Mouse (Mus musculus): ENCODE data around the gene Gm10128. TPM values are rescaled to one million over a fixed set of nuclear protein-coding genes. Genes with fewer than 3 reads are reported as not detected.
"Not testable (repeated sequence)": the region's sequence is repeated elsewhere in the genome, so short reads cannot be mapped to it uniquely, and the experiment has no call there.

The Gm10128 gene
- total RNA-seq (2014; rRNA removed) (not detected in 2 replicates), polyA plus RNA-seq (2015; fragmentation: Nextera tagmentation; extraction: Ambion mirVana) (not detected in 2 replicates)

- H3K27me3 ChIP-seq (ENCODE audit: insufficient read depth, low read length); DNase-seq (ENCODE audit: low spot score); ATAC-seq (ENCODE audit: low FRiP score); H3K4me3 ChIP-seq (ENCODE audit: low read depth, low read length); H3K4me1 ChIP-seq (ENCODE audit: insufficient read depth, low read length); H3K9ac ChIP-seq (replicated peaks; ENCODE audit: low read length, poor library complexity, severe bottlenecking); H3K9me3 ChIP-seq (ENCODE audit: low read length); H3K36me3 ChIP-seq (ENCODE audit: insufficient read depth, low read length); H3K4me2 ChIP-seq (ENCODE audit: low read depth, low read length, poor library complexity, severe bottlenecking); H3K27ac ChIP-seq (ENCODE audit: low read depth, low read length): not testable (repeated sequence)
- WGBS, result no CpG with 5 or more reads among the region's 2 CpGs
These were observed at the start of gene Gm10128 for GRCm38 (mm10) chr14:7643872-7644271. Gene Gm10128, minus strand, starts transcription at chr14:7643972.

DNA sequence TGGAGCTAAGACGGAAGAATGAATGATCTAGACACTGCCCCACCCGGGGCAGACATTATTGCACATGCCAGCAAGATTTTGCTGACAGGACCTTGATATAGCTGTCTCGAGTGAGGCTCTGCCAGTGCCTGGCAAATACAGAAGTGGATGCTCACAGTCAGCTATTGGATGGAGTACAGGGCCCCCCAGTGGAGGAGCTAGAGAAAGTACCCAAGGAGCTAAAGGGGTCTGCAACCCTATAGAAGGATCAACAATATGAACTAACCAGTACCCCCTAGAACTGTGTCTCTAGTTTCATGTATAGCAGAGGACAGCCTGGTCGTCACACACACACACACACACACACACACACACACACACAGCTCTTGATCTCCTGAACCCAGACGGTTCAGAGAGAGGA lies 37.4 kb upstream of the Gm10128 start:
- H3K27ac ChIP-seq (ENCODE audit: low read depth, low read length); DNase-seq (ENCODE audit: low spot score); H3K4me1 ChIP-seq (ENCODE audit: insufficient read depth, low read length); ATAC-seq (ENCODE audit: low FRiP score); H3K4me2 ChIP-seq (ENCODE audit: low read depth, low read length, poor library complexity, severe bottlenecking); H3K36me3 ChIP-seq (ENCODE audit: insufficient read depth, low read length); H3K27me3 ChIP-seq (ENCODE audit: insufficient read depth, low read length); H3K4me3 ChIP-seq (ENCODE audit: low read depth, low read length); H3K9me3 ChIP-seq (ENCODE audit: low read length); H3K9ac ChIP-seq (replicated peaks; ENCODE audit: low read length, poor library complexity, severe bottlenecking): not testable (repeated sequence)
- TF ChIP-seq CTCF (IDR thresholded peaks at IDR 0.05), result peak; percentile 34
- 73% methylated on average over 5 of the region's 5 CpGs for WGBS

DNA sequence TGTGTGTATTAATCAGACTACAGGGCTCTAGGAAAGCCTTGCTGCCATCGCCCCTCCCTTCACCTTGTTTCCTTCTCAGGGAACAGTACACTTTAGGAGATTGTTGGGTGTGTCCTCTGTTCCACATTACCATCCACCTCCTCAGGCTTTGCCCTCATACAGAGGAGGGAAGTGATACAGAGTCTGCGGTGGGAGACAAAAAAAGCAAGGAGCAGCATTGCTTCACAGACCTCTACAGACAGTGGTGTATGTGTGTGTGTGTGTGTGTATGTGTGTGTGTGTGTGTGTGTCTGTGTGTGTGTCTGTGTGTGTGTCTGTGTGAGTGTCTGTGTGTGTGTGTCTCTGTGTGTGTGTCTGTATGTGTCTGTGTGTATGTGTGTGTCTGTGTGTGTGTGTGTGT lies 18.7 kb upstream of the Gm10128 start:
- DNase-seq (ENCODE audit: low spot score); H3K4me2 ChIP-seq (ENCODE audit: low read depth, low read length, poor library complexity, severe bottlenecking); H3K4me3 ChIP-seq (ENCODE audit: low read depth, low read length); H3K27me3 ChIP-seq (ENCODE audit: insufficient read depth, low read length); H3K9ac ChIP-seq (replicated peaks; ENCODE audit: low read length, poor library complexity, severe bottlenecking); H3K36me3 ChIP-seq (ENCODE audit: insufficient read depth, low read length); H3K9me3 ChIP-seq (ENCODE audit: low read length); H3K4me1 ChIP-seq (ENCODE audit: insufficient read depth, low read length); H3K27ac ChIP-seq (ENCODE audit: low read depth, low read length); ATAC-seq (ENCODE audit: low FRiP score): not testable (repeated sequence)
- 86% methylated on average over 2 of the region's 2 CpGs for WGBS

- not testable (repeated sequence) for DNase-seq (ENCODE audit: low spot score); H3K27me3 ChIP-seq (ENCODE audit: insufficient read depth, low read length); ATAC-seq (ENCODE audit: low FRiP score); H3K4me1 ChIP-seq (ENCODE audit: insufficient read depth, low read length); H3K9me3 ChIP-seq (ENCODE audit: low read length); H3K9ac ChIP-seq (replicated peaks; ENCODE audit: low read length, poor library complexity, severe bottlenecking); H3K36me3 ChIP-seq (ENCODE audit: insufficient read depth, low read length); H3K27ac ChIP-seq (ENCODE audit: low read depth, low read length)
- TF ChIP-seq CTCF (IDR thresholded peaks at IDR 0.05), result peak; percentile 18; the same call in 1 of the 2 replicates
- 1% methylated on average over 27 of the region's 76 CpGs for WGBS
- H3K4me3 ChIP-seq (ENCODE audit: low read depth, low read length), result peak overlapping the region; percentile 32
- H3K4me2 ChIP-seq (ENCODE audit: low read depth, low read length, poor library complexity, severe bottlenecking), result peak overlapping the region; percentile 45
These were observed 14.6 kb upstream of the Gm10128 start for GRCm38 (mm10) chr14:7658101-7659074.

DNA sequence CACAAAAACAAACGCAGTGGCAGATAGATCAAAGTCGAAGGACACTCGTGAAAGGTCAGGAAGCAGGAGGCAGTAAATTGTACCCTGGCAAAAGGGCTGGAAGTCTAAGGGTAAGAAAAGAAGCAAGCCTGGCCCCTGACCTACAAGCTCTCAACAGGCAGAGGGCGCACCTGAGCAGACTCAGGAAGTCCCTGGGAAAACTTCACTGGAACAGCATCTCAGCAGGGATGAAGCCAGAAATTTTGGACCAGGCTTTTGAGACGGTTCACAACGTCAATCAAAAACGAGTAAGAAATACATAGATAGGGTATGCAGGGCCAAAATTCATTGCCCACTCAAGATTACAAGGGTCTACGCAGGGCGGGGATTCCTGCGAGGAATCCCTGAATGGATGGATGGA lies 13.7 kb upstream of the Gm10128 start:
- Histone ChIP-seq H3K4me3 (ENCODE audit: low read depth, low read length) (peak overlapping the region; percentile 27; the same call in 1 of the 2 replicates), H3K4me2 (ENCODE audit: low read depth, low read length, poor library complexity, severe bottlenecking) (peak overlapping the region; percentile 42; the same call in 1 of the 2 replicates)
- not testable (repeated sequence) for ATAC-seq (ENCODE audit: low FRiP score); H3K4me1 ChIP-seq (ENCODE audit: insufficient read depth, low read length); H3K9ac ChIP-seq (replicated peaks; ENCODE audit: low read length, poor library complexity, severe bottlenecking); DNase-seq (ENCODE audit: low spot score); H3K36me3 ChIP-seq (ENCODE audit: insufficient read depth, low read length); H3K27me3 ChIP-seq (ENCODE audit: insufficient read depth, low read length); H3K9me3 ChIP-seq (ENCODE audit: low read length); H3K27ac ChIP-seq (ENCODE audit: low read depth, low read length)
- peak; percentile 59 for TF ChIP-seq CTCF (IDR thresholded peaks at IDR 0.05)
- 4% methylated on average over 5 of the region's 10 CpGs for WGBS

DNA sequence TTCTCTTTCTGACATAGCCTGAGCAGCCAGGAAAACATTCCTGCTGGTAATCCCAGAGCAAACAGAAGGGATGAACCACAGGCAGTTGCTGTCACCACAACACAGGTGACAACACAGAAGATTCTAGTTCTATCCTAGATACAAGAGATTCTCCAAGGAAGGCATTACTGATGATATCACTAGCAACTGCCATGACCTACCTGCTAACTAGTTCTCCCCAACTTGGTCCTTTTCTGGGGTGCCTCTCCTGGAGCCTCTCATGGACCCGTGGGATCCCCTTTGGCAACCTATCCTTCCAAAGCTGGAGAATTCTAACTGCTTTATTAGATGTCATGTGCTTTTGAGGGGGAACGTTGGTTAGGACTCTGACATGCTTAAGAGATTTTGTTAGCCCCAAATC lies 48.3 kb downstream of the Gm10128 start, which contains the start of gene Gm10338:
TSS of gene Gm10338 (minus strand) at position 101 of the 400 bp plus-strand sequence.
- H3K4me1 ChIP-seq (ENCODE audit: insufficient read depth, low read length); DNase-seq (ENCODE audit: low spot score); H3K4me2 ChIP-seq (ENCODE audit: low read depth, low read length, poor library complexity, severe bottlenecking); H3K4me3 ChIP-seq (ENCODE audit: low read depth, low read length); H3K27me3 ChIP-seq (ENCODE audit: insufficient read depth, low read length); H3K9ac ChIP-seq (replicated peaks; ENCODE audit: low read length, poor library complexity, severe bottlenecking); ATAC-seq (ENCODE audit: low FRiP score); H3K27ac ChIP-seq (ENCODE audit: low read depth, low read length); H3K36me3 ChIP-seq (ENCODE audit: insufficient read depth, low read length); H3K9me3 ChIP-seq (ENCODE audit: low read length): not testable (repeated sequence)
- no CpG with 5 or more reads among the region's 2 CpGs for WGBS

Other genes starting within 250 kb of the Gm10128 start
- gene Gm3755, start 193.1 kb downstream of the Gm10128 start, total RNA-seq (2014; rRNA removed), result not detected in 2 replicates
- not detected in 2 replicates for gene Gm3755, start 193.1 kb downstream of the Gm10128 start, polyA plus RNA-seq (2015; fragmentation: Nextera tagmentation; extraction: Ambion mirVana)
- 7.1 and 9.8 TPM in 2 replicates for gene Gm3752, start 160.2 kb downstream of the Gm10128 start, total RNA-seq (2014; rRNA removed)
- gene Gm3752, start 160.2 kb downstream of the Gm10128 start, polyA plus RNA-seq (2015; fragmentation: Nextera tagmentation; extraction: Ambion mirVana), result 22.1 and 22.2 TPM in 2 replicates
- gene Gm3558, start 75.4 kb downstream of the Gm10128 start, total RNA-seq (2014; rRNA removed), result 2.9 and 4.1 TPM in 2 replicates
- gene Gm3558, start 75.4 kb downstream of the Gm10128 start, polyA plus RNA-seq (2015; fragmentation: Nextera tagmentation; extraction: Ambion mirVana), result 6.1 and 7.5 TPM in 2 replicates
- not detected in 2 replicates for gene Gm10338, start 48.4 kb downstream of the Gm10128 start, total RNA-seq (2014; rRNA removed)
- not detected in 2 replicates for gene Gm10338, start 48.4 kb downstream of the Gm10128 start, polyA plus RNA-seq (2015; fragmentation: Nextera tagmentation; extraction: Ambion mirVana)
- not detected in 2 replicates for gene Gm26661, start 147.6 kb upstream of the Gm10128 start, total RNA-seq (2014; rRNA removed)
- 0.96 TPM in 1 of 2 replicates, not detected in the other for gene Gm26661, start 147.6 kb upstream of the Gm10128 start, polyA plus RNA-seq (2015; fragmentation: Nextera tagmentation; extraction: Ambion mirVana)
- gene Flnb, start 174.0 kb upstream of the Gm10128 start, total RNA-seq (2014; rRNA removed), result 23.7 and 34.3 TPM in 2 replicates
- gene Flnb, start 174.0 kb upstream of the Gm10128 start, polyA plus RNA-seq (2015; fragmentation: Nextera tagmentation; extraction: Ambion mirVana), result 3.5 and 7.0 TPM in 2 replicates